17 mouse cellular contexts compared by ENCODE assay signal in genomic region chr8:116237561-116238100, GRCm38 (mm10).
A peak's percentile ranks its signal among the peaks of the same experiment; 100 is the strongest.
DNase-seq lines count a peak whose midpoint lies in the region; ATAC-seq lines count a peak whose summit lies in the region.
"Had no signal": no experiment of that assay in that cellular context is flagged by ENCODE, and none has a peak within 500 bp of the region (broad histone marks: within the 10 kb centered on the region; RNA-seq: fewer than 3 reads in every experiment).

No protein-coding gene starts in this region.

- H3K9ac ChIP-seq in lung, embryonic 15.5 days: no peak overlapping the region
- H3K9ac ChIP-seq in liver, embryonic 11.5 days (ENCODE audit: low read depth, low read length): no peak overlapping the region
- H3K9ac ChIP-seq: liver, embryonic 15.5 days had no signal

- H3K36me3 ChIP-seq in lung, embryonic 15.5 days: no peaks in the 10 kb centered on the region
- H3K36me3 ChIP-seq in liver, embryonic 11.5 days (ENCODE audit: control insufficient read depth, insufficient read depth, low read length): no peaks in the 10 kb centered on the region
- H3K36me3 ChIP-seq: liver, embryonic 15.5 days had no signal

- DNase-seq in cerebellum, adult 11 months: peak; percentile 1
- DNase-seq in cerebellum, adult 11-12 months: no peak
- peak; percentile 20 to 21 for DNase-seq in right cerebral cortex, postnatal 10 days (ENCODE audit: low spot score in 2 of 2)
- DNase-seq in right cerebral cortex, postnatal 36 days (ENCODE audit: low spot score in 2 of 2): no peak
- no peak for DNase-seq in liver, embryonic 11.5 days (ENCODE audit: low spot score)
- DNase-seq in urinary bladder, postnatal 36 days (ENCODE audit: low spot score in 2 of 2): no peak
- DNase-seq: heart, adult 2 months; heart, postnatal 10 days; kidney, adult 2 months; midbrain, embryonic 14.5 days; thymus, postnatal 14 days had no signal

- peaks cover 14% of the 10 kb centered on the region for H3K4me1 ChIP-seq in lung, embryonic 15.5 days
- H3K4me1 ChIP-seq in liver, embryonic 11.5 days (replicated peaks; ENCODE audit: control insufficient read depth, insufficient read depth, low read length): no peaks in the 10 kb centered on the region
- H3K4me1 ChIP-seq: liver, embryonic 15.5 days had no signal

- no peak overlapping the region for H3K4me3 ChIP-seq in lung, embryonic 15.5 days
- no peak overlapping the region for H3K4me3 ChIP-seq in liver, embryonic 11.5 days (ENCODE audit: low read depth, low read length)
- H3K4me3 ChIP-seq: erythroblast, embryonic 14.5 days; heart, adult 2 months; liver, embryonic 15.5 days had no signal

- no peak for ATAC-seq in lung, embryonic 15.5 days (ENCODE audit: borderline replicate concordance, extremely low read depth, low FRiP score, low TSS enrichment)
- no peak for ATAC-seq in megakaryocyte-erythroid progenitor cell, adult 5-6 weeks (replicated peaks; ENCODE audit: low FRiP score, low TSS enrichment, poor library complexity, severe bottlenecking)
- no peak for ATAC-seq in liver, embryonic 11.5 days (replicated peaks; ENCODE audit: low FRiP score)
- ATAC-seq: hindbrain, postnatal 0 days; Patski had no signal

- H3K9me3 ChIP-seq in lung, embryonic 15.5 days: no peaks in the 10 kb centered on the region
- no peaks in the 10 kb centered on the region for H3K9me3 ChIP-seq in liver, embryonic 11.5 days (ENCODE audit: control insufficient read depth, low read length)
- H3K9me3 ChIP-seq: liver, embryonic 15.5 days had no signal

- 44% methylated on average over 3 of the region's 3 CpGs for WGBS in lung, embryonic 15.5 days
- 77% methylated on average over 3 of the region's 3 CpGs for WGBS in liver, embryonic 11.5 days

- H3K27me3 ChIP-seq in lung, embryonic 15.5 days: no peaks in the 10 kb centered on the region
- no peaks in the 10 kb centered on the region for H3K27me3 ChIP-seq in liver, embryonic 11.5 days (replicated peaks; ENCODE audit: control insufficient read depth, insufficient read depth, low read length)
- H3K27me3 ChIP-seq: liver, embryonic 15.5 days had no signal

- H3K27ac ChIP-seq in lung, embryonic 15.5 days: peak overlapping the region; percentile 1; the same call in 1 of the 2 replicates
- H3K27ac ChIP-seq in liver, embryonic 11.5 days (ENCODE audit: low read depth, low read length): no peak overlapping the region
- H3K27ac ChIP-seq: heart, adult 2 months; hindbrain, postnatal 0 days; liver, embryonic 15.5 days had no signal

- no peak overlapping the region for H3K4me2 ChIP-seq in lung, embryonic 15.5 days
- H3K4me2 ChIP-seq in liver, embryonic 11.5 days: no peak overlapping the region
- H3K4me2 ChIP-seq: liver, embryonic 15.5 days had no signal

Comparison
In these comparisons a context has a peak if more than half of its experiments do, and no peak if none do; other contexts are left out.
1. DNase-seq: peak in cerebellum, adult 11 months (single experiment) and right cerebral cortex, postnatal 10 days (2 of 2); none in cerebellum, adult 11-12 months (single experiment), right cerebral cortex, postnatal 36 days (0 of 2), liver, embryonic 11.5 days (single experiment) and urinary bladder, postnatal 36 days (0 of 2).